Mouse (Mus musculus) embryonic facial prominence, embryonic 11.5 days (tissue): ENCODE measurements around the gene Gm42906. TPM values are rescaled to one million over a fixed set of nuclear protein-coding genes. Genes with fewer than 3 reads are reported as not detected.

ENCODE experiments used
- ATAC-seq: fragments of 200-750 bp; cut with Nextera tagmentation; replicated peaks from 2 replicates; pipeline ENCODE4 v1.8.0; 2017; ENCODE audit warnings: low read depth; ENCODE audit not compliant: insufficient number of reproducible peaks, low FRiP score, low TSS enrichment
- DNase-seq: peaks from one replicate; pipeline ENCODE4 v3.0.0-alpha.2; 2015; ENCODE audit warnings: low spot score
- H3K27ac ChIP-seq: fragments of 300-500 bp; sonication (generic); replicated peaks from 2 replicates; pipeline ENCODE4 v1.5.1; 2014; ENCODE audit warnings: mild to moderate bottlenecking, low read depth, low read length, control low read depth
- H3K27me3 ChIP-seq: fragments of 300-500 bp; sonication (generic); 2 replicates; pipeline ENCODE4 v1.6.1; 2014; ENCODE audit warnings: mild to moderate bottlenecking, low read length, moderate library complexity, mixed read lengths; ENCODE audit not compliant: control insufficient read depth, insufficient read depth
- H3K36me3 ChIP-seq: fragments of 300-500 bp; sonication (generic); replicated peaks from 2 replicates; pipeline ENCODE4 v1.6.1; 2014; ENCODE audit warnings: low read depth, mild to moderate bottlenecking, low read length, moderate library complexity, mixed read lengths; ENCODE audit not compliant: control insufficient read depth, insufficient read depth
- H3K4me1 ChIP-seq: fragments of 300-500 bp; sonication (generic); 2 replicates; pipeline ENCODE4 v1.6.1; 2014; ENCODE audit warnings: low read length, mixed read lengths; ENCODE audit not compliant: control insufficient read depth, insufficient read depth
- H3K4me2 ChIP-seq: fragments of 300-500 bp; sonication (generic); 2 replicates; pipeline ENCODE4 v1.6.1; 2014; ENCODE audit warnings: low read depth, mild to moderate bottlenecking, control low read depth, low read length, moderate library complexity
- H3K4me3 ChIP-seq: fragments of 300-500 bp; sonication (generic); 2 replicates; pipeline ENCODE4 v1.5.1; 2014; ENCODE audit warnings: low read depth, low read length, control low read depth
- H3K9ac ChIP-seq: fragments of 300-500 bp; sonication (generic); replicated peaks from 2 replicates; pipeline ENCODE4 v1.6.1; 2014; ENCODE audit warnings: mild to moderate bottlenecking, control low read depth, low read length
- H3K9me3 ChIP-seq: fragments of 300-500 bp; sonication (generic); replicated peaks from 2 replicates; pipeline ENCODE4 v1.6.1; 2016; ENCODE audit warnings: mild to moderate bottlenecking, low read length, inconsistent platforms, mixed read lengths; ENCODE audit not compliant: control insufficient read depth
- WGBS: fragments of 180-500 bp; shearing (Covaris S2); extraction: QIAGEN DNeasy Blood & Tissue Kit; methylation state at CpG from one replicate; pipeline ENCODE4 v1.1.7; 2014; 5-methylcytosine and 5-hydroxymethylcytosine counted together
- polyA plus RNA-seq: library from polyadenylated mRNA; unstranded; fragments of >200 nt; fragmentation: Nextera tagmentation; extraction: Ambion mirVana; gene quantifications from 2 replicates; pipeline ENCODE4 v1.2.1, GENCODE M21; 2014

Gene Gm42906
- polyA plus RNA-seq, 1 experiment from 2014 or later: not detected

DNA sequence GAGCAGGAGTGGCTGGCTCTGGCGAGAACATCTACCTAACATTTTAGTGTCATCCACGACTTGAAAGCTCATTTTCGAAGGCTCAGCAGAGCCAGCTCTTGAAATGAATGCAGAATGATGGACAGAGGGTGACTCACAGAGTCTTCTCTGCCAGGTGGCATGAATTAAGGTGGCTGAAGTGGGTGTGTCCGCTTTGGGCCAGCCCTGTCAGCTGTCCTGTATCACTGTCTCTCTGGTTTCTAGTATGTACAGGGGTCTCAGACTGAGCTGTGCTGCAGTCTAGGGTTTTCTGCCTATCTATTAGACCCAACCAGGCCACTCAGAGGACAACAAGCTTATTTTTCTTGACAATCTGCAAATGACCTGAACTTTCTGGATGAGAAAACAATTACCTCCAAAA lies 263.1 kb downstream of the Gm42906 start:
- Histone ChIP-seq H3K4me2 (no peak overlapping the region), H3K9me3 (no peaks in the 10 kb centered on the region), H3K4me3 (no peak overlapping the region), H3K4me1 (no peaks in the 10 kb centered on the region), H3K9ac (no peak overlapping the region), H3K27me3 (no peaks in the 10 kb centered on the region), H3K27ac (no peak overlapping the region), H3K36me3 (no peaks in the 10 kb centered on the region)
- WGBS: 55% methylated on average over 4 of the region's 4 CpGs
- DNase-seq: no peak
- 0 out of 2 replicates have a peak, but pooled peaks have one; percentile 68 for ATAC-seq

GRCm38 (mm10) chr5:151162642-151163041 lies 265.3 kb downstream of the Gm42906 start:
- Histone ChIP-seq H3K27ac (no peak overlapping the region), H3K4me3 (no peak overlapping the region), H3K9me3 (no peaks in the 10 kb centered on the region), H3K27me3 (no peaks in the 10 kb centered on the region), H3K4me1 (no peaks in the 10 kb centered on the region), H3K4me2 (no peak overlapping the region), H3K9ac (no peak overlapping the region), H3K36me3 (no peaks in the 10 kb centered on the region)
- DNase-seq (no peak), ATAC-seq (no peak)
- WGBS: 93% methylated on average over 3 of the region's 3 CpGs

DNA sequence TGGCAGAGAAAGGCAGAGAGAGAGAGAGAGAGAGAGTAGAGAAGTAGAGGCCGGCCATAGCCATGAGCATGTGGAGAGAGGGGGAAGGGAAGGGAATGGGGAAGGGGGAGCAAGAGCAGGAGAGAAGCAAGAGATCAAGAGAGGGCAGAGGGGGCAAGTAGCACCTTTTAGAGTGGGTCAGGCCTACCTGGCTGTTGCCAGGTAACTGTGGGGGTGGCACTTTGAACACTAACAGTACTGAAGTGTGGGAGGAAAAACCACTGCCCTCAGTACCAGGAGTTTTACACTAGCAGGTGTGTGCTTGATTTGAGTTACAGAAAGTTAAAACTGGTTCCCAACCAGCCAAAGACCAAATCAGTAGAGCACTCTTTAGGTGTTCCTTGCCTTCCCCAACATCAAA lies 272.7 kb downstream of the Gm42906 start:
- no peaks in the 10 kb centered on the region for H3K36me3 ChIP-seq
- no peak for ATAC-seq
- H3K4me1 ChIP-seq: peaks cover 2% of the 10 kb centered on the region; the same call in 1 of the 2 replicates
- DNase-seq: no peak
- H3K9me3 ChIP-seq: no peaks in the 10 kb centered on the region
- H3K27me3 ChIP-seq: no peaks in the 10 kb centered on the region
- no peak overlapping the region for H3K4me3 ChIP-seq
- H3K27ac ChIP-seq: no peak overlapping the region
- H3K4me2 ChIP-seq: no peak overlapping the region
- H3K9ac ChIP-seq: no peak overlapping the region
- WGBS: 80% methylated on average over 1 of the region's 1 CpGs

- H3K4me2 ChIP-seq: no peak overlapping the region
- peaks cover 2% of the 10 kb centered on the region; the same call in 1 of the 2 replicates for H3K4me1 ChIP-seq
- 0 out of 2 replicates have a peak overlapping the region, but pooled peaks have one; percentile 11 for H3K27ac ChIP-seq
- ATAC-seq (no peak), DNase-seq (peak; percentile 19)
- H3K27me3 ChIP-seq: no peaks in the 10 kb centered on the region
- H3K9me3 ChIP-seq: no peaks in the 10 kb centered on the region
- no peaks in the 10 kb centered on the region for H3K36me3 ChIP-seq
- no peak overlapping the region for H3K9ac ChIP-seq
- H3K4me3 ChIP-seq: no peak overlapping the region
- 36% methylated on average over 3 of the region's 3 CpGs for WGBS
Observed at GRCm38 (mm10) chr5:151154780-151155179, 273.2 kb downstream of the Gm42906 start.

DNA sequence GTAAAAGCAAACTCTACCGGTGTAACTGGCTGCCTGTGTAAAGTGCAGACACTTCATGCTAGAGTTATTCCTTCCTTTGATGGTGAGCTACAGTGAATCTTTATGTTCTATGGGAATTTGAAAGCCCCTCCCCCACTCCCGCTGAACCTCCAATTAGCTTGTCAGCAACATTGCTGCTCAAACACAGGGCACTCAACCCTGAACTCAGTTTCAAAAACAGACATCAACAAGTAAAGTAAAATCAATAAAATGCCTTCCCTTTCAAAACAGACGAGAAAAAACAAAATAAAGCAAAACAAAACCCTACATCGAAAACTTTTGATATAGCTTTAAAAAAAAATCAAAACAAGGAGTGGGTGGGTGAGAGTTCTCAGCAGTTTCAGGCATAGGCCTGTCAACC lies 273.9 kb downstream of the Gm42906 start:
- H3K27ac ChIP-seq: no peak overlapping the region
- no peaks in the 10 kb centered on the region for H3K9me3 ChIP-seq
- no peak overlapping the region for H3K9ac ChIP-seq
- 63% methylated on average over 4 of the region's 4 CpGs for WGBS
- no peak overlapping the region for H3K4me2 ChIP-seq
- H3K4me1 ChIP-seq: peaks cover 2% of the 10 kb centered on the region; the same call in 1 of the 2 replicates
- H3K36me3 ChIP-seq: no peaks in the 10 kb centered on the region
- no peak overlapping the region for H3K4me3 ChIP-seq
- peak; percentile 43 for DNase-seq
- no peak for ATAC-seq
- H3K27me3 ChIP-seq: no peaks in the 10 kb centered on the region

- WGBS: 92% methylated on average over 9 of the region's 9 CpGs
- no peaks in the 10 kb centered on the region for H3K9me3 ChIP-seq
- peaks cover 2% of the 10 kb centered on the region; the same call in 1 of the 2 replicates for H3K4me1 ChIP-seq
- no peak overlapping the region for H3K4me2 ChIP-seq
- H3K27me3 ChIP-seq: no peaks in the 10 kb centered on the region
- H3K9ac ChIP-seq: no peak overlapping the region
- ATAC-seq (no peak), DNase-seq (no peak)
- H3K4me3 ChIP-seq: no peak overlapping the region
- H3K27ac ChIP-seq: no peak overlapping the region
- no peaks in the 10 kb centered on the region for H3K36me3 ChIP-seq
Observed at GRCm38 (mm10) chr5:151151549-151151948, 276.4 kb downstream of the Gm42906 start.

DNA sequence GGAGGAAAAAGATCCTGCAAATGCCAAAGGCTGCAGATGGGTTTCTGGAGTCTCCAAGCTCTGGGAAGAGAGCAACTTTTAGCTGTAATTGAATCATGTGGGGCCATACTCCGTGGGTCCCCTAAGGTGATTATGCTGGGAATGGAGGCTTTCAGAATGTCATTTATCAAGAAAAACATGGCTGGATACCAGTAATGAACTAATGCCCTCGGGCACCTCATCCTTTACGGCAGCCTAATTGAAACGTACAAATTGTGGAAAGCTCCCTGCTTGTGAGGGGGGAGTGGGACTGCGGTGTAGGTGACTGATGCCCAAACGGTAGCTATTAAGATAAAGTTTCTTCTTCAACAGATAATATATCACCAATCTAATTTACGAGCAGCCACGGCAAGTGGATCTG lies 278.5 kb downstream of the Gm42906 start:
- Histone ChIP-seq H3K9ac (no peak overlapping the region), H3K27ac (no peak overlapping the region), H3K27me3 (no peaks in the 10 kb centered on the region), H3K4me2 (no peak overlapping the region), H3K4me1 (no peaks in the 10 kb centered on the region; the same call in 1 of the 2 replicates), H3K36me3 (no peaks in the 10 kb centered on the region), H3K4me3 (no peak overlapping the region), H3K9me3 (no peaks in the 10 kb centered on the region)
- WGBS: 33% methylated on average over 8 of the region's 8 CpGs
- DNase-seq (peak; percentile 44), ATAC-seq (no peak)

DNA sequence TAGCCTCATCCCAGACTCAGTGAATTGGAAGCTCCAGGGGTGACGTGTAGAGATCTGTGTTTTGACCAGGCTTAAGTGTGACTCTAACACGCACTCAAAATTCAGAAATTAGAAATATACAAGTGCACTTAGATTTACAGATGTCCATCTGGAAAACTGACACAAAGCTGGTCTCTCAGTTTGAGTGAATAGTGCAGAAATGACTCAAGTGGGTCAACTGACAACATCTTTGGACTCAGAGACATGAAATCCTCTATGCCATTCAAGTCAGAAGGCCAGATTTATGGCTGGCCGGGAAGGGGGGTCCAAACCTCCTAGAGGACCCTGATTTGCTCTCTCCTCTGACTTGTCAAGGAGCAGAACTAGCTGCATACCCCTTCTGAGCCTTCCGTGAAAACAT lies 279.9 kb downstream of the Gm42906 start:
- Histone ChIP-seq H3K4me1 (peaks cover under 1% of the 10 kb centered on the region), H3K36me3 (no peaks in the 10 kb centered on the region), H3K27me3 (no peaks in the 10 kb centered on the region), H3K9me3 (no peaks in the 10 kb centered on the region), H3K4me3 (no peak overlapping the region), H3K9ac (no peak overlapping the region), H3K27ac (no peak overlapping the region), H3K4me2 (no peak overlapping the region)
- DNase-seq (no peak), ATAC-seq (no peak)
- 90% methylated on average over 4 of the region's 4 CpGs for WGBS
